Comparison of ENCODE assay signal across 8 mouse cellular contexts in genomic region chr5:4962063-4962610, GRCm38 (mm10).
DNase-seq lines count a peak whose midpoint lies in the region; ATAC-seq lines count a peak whose summit lies in the region.

No protein-coding gene starts in this region.

- H3K36me3 ChIP-seq in hindbrain, embryonic 15.5 days = no peaks in the 10 kb centered on the region

- no peak overlapping the region for H3K4me3 ChIP-seq in hindbrain, embryonic 15.5 days

- 46% methylated on average over 15 of the region's 15 CpGs for WGBS in hindbrain, embryonic 15.5 days

- H3K27me3 ChIP-seq in hindbrain, embryonic 15.5 days = no peaks in the 10 kb centered on the region

- H3K4me2 ChIP-seq in hindbrain, embryonic 15.5 days = no peak overlapping the region

- DNase-seq in ZHBTc4 (ENCODE audit: low read depth, low spot score) = peak; percentile 76
- peak; percentile 44 for DNase-seq in cerebellum, adult 9-11 months
- DNase-seq in frontal cortex, postnatal 14 days (ENCODE audit: low spot score in 2 of 2) = peak; percentile 17 to 50
- peak; percentile 51 to 79 for DNase-seq in layer of hippocampus, postnatal 14 days (ENCODE audit: low spot score in 2 of 2)
- peak; percentile 85 for DNase-seq in lung, postnatal 10 days
- DNase-seq in retina, adult 2 months (ENCODE audit: low read depth, low spot score) = peak; percentile 48
- peak; percentile 59 for DNase-seq in yolk sac, embryonic 10.5 days (ENCODE audit: low spot score)

- no peak overlapping the region for H3K27ac ChIP-seq in hindbrain, embryonic 15.5 days (replicated peaks)

- no peaks in the 10 kb centered on the region for H3K9me3 ChIP-seq in hindbrain, embryonic 15.5 days

- H3K9ac ChIP-seq in hindbrain, embryonic 15.5 days = no peak overlapping the region

- peak; percentile 89 for ATAC-seq in hindbrain, embryonic 15.5 days (ENCODE audit: low FRiP score, low read depth)

- peaks cover 8% of the 10 kb centered on the region for H3K4me1 ChIP-seq in hindbrain, embryonic 15.5 days (replicated peaks)

Comparison
In these comparisons a context has a peak if more than half of its experiments do, and no peak if none do; other contexts are left out.
1. DNase-seq: peak in every context shown above with its lines; median percentile 85 in lung, postnatal 10 days; 76 in ZHBTc4; 65 in layer of hippocampus, postnatal 14 days; 59 in yolk sac, embryonic 10.5 days; 48 in retina, adult 2 months; 44 in cerebellum, adult 9-11 months; 34 in frontal cortex, postnatal 14 days.